Mouse (Mus musculus): ENCODE data around the gene Lrp5.

- TF ChIP-seq CTCF (IDR thresholded peaks at IDR 0.05; ENCODE audit: extremely low read depth, insufficient read depth, low read length), result no peak
- TF ChIP-seq POLR2A (IDR thresholded peaks at IDR 0.05; ENCODE audit: extremely low read depth, insufficient read depth, low read length), result no peak
These were observed 6.2 kb upstream of the Lrp5 start for GRCm38 (mm10) chr19:3692414-3693145.
